Mouse (Mus musculus) spleen, adult 2 months (tissue): ENCODE results near the gene Msantd1.

Source experiments
- CTCF ChIP-seq: fragments of 200-500 bp; IDR thresholded peaks from 2 replicates; pipeline ENCODE4 v1.5.1; 2011; ENCODE audit warnings: mild to moderate bottlenecking, inconsistent platforms; ENCODE audit not compliant: insufficient read depth, insufficient read length, insufficient replicate concordance; ENCODE audit errors: extremely low read depth
- POLR2A ChIP-seq: fragments of 200-500 bp; IDR thresholded peaks from 2 replicates; pipeline ENCODE4 v1.6.1; 2011; ENCODE audit warnings: low read depth, low read length, inconsistent platforms

- TF ChIP-seq CTCF (no peak), POLR2A (no peak)
Observed at GRCm38 (mm10) chr5:34927648-34928047, 19.8 kb downstream of the Msantd1 start.
